Mouse (Mus musculus): ENCODE measurements around the gene Pou2f2.

GRCm38 (mm10) chr7:25087972-25088371 is 91.6 kb downstream of the Pou2f2 start:
- TF ChIP-seq CTCF (IDR thresholded peaks at IDR 0.05; ENCODE audit: control insufficient read depth, insufficient read depth, low read length), result no peak
- TF ChIP-seq POLR2A (IDR thresholded peaks at IDR 0.05; ENCODE audit: borderline replicate concordance, control insufficient read depth, low read depth, low read length), result no peak
